Mouse (Mus musculus) embryonic facial prominence, embryonic 12.5 days (tissue): ENCODE results near the gene Mbd3l2. TPM values are rescaled to one million over a fixed set of nuclear protein-coding genes. Genes with fewer than 3 reads are reported as not detected.
A peak's percentile ranks its signal among the peaks of the same experiment; 100 is the strongest.
"Not testable (repeated sequence)": the region's sequence is repeated elsewhere in the genome, so short reads cannot be mapped to it uniquely, and the experiment has no call there.

ENCODE experiments used
- ATAC-seq: fragments of 200-750 bp; cut with Nextera tagmentation; 2 replicates; pipeline ENCODE4 v1.8.0; 2017; ENCODE audit not compliant: insufficient number of reproducible peaks, insufficient read depth, low FRiP score, low TSS enrichment
- H3K27ac ChIP-seq: fragments of 300-500 bp; sonication (generic); 2 replicates; pipeline ENCODE4 v1.5.1; 2016; ENCODE audit warnings: mild to moderate bottlenecking
- H3K27me3 ChIP-seq: fragments of 300-500 bp; sonication (generic); 2 replicates; pipeline ENCODE4 v1.6.1; 2016; ENCODE audit warnings: mild to moderate bottlenecking, moderate library complexity
- H3K36me3 ChIP-seq: fragments of 300-500 bp; sonication (generic); 2 replicates; pipeline ENCODE4 v1.6.1; 2016; ENCODE audit warnings: mild to moderate bottlenecking
- H3K4me1 ChIP-seq: fragments of 300-500 bp; sonication (generic); 2 replicates; pipeline ENCODE4 v1.6.1; 2016
- H3K4me2 ChIP-seq: fragments of 300-500 bp; sonication (generic); replicated peaks from 2 replicates; pipeline ENCODE4 v1.6.1; 2016; ENCODE audit warnings: mild to moderate bottlenecking, moderate library complexity
- H3K4me3 ChIP-seq: fragments of 300-500 bp; sonication (generic); 2 replicates; pipeline ENCODE4 v1.5.1; 2016; ENCODE audit warnings: mild to moderate bottlenecking
- H3K9ac ChIP-seq: fragments of 300-500 bp; sonication (generic); 2 replicates; pipeline ENCODE4 v1.6.1; 2016; ENCODE audit warnings: mild to moderate bottlenecking, moderate library complexity
- H3K9me3 ChIP-seq: fragments of 300-500 bp; sonication (generic); 2 replicates; pipeline ENCODE4 v1.6.1; 2016; ENCODE audit warnings: mild to moderate bottlenecking, moderate library complexity
- WGBS: fragments of 180-500 bp; shearing (Covaris S2); methylation state at CpG from one replicate; pipeline ENCODE4 v1.1.7; 2016; 5-methylcytosine and 5-hydroxymethylcytosine counted together
- polyA plus RNA-seq: library from polyadenylated mRNA; unstranded; fragments of >200 nt; fragmentation: Nextera tagmentation; extraction: Ambion mirVana; gene quantifications from 2 replicates; pipeline ENCODE4 v1.2.1, GENCODE M21; 2016

Gene Mbd3l2
- 0.08 TPM in 1 of 2 replicates, not detected in the other for polyA plus RNA-seq

DNA sequence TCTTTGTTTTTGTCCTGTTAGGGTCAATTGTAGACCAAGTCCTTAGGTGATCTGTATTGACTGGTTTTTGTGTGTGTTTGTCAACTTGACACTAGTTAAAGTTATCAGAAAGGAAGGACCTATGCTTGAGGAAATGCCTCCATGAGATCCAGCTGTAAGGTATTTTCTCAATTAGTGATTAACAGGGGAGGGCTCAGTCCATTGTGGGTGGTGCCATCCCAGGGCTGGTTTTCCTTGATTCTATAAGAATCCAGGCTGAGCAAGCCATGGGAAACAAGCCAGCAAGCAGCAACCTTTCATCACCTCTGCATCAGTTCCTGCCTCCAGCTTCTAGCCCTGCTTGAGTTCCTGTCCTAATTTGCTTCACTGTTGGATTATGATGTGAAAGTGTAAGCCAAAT is at the start of gene Mbd3l2:
Mbd3l2 (plus strand) TSS at position 301 of the 400 bp plus-strand sequence.
- no peak within 1 kb of the TSS for H3K4me3 ChIP-seq
- H3K27ac ChIP-seq, result no peak within 1 kb of the TSS
- no peaks in the 10 kb centered on the region for H3K27me3 ChIP-seq
- no peaks in the 10 kb centered on the region for H3K36me3 ChIP-seq
- H3K4me2 ChIP-seq, result no peak within 1 kb of the TSS
- H3K9ac ChIP-seq, result no peak within 1 kb of the TSS
- no peaks in the 10 kb centered on the region for H3K4me1 ChIP-seq
- no peaks in the 10 kb centered on the region for H3K9me3 ChIP-seq
- no peak for ATAC-seq

DNA sequence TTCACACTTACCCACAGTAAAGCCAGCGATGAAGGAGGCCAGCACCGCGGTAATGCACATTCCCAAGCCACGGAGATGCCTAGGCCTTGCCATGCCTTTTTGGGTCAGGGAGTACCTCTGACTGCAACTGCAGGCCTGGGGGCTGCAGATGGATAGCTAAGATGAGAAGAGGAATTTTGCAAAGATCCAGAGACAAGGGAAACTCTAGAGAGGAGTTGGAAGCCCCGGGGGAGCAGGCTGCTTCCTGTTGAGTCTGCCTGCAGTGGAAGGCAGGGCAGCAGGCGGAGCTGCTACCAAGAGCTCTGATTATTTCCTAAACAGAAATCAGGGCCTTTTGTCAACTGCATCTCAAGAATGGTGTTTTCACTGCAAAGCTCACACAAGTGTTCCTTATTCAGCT is 44.7 kb upstream of the Mbd3l2 start:
- Histone ChIP-seq H3K27me3 (no peaks in the 10 kb centered on the region), H3K27ac (0 out of 2 replicates have a peak overlapping the region, but pooled peaks have one; percentile 17), H3K4me1 (peaks cover 3% of the 10 kb centered on the region; the same call in 1 of the 2 replicates), H3K4me2 (peak overlapping the region; percentile 27), H3K4me3 (no peak overlapping the region), H3K9me3 (no peaks in the 10 kb centered on the region), H3K36me3 (no peaks in the 10 kb centered on the region), H3K9ac (no peak overlapping the region)
- ATAC-seq, result no peak
- 17% methylated on average over 6 of the region's 6 CpGs for WGBS

DNA sequence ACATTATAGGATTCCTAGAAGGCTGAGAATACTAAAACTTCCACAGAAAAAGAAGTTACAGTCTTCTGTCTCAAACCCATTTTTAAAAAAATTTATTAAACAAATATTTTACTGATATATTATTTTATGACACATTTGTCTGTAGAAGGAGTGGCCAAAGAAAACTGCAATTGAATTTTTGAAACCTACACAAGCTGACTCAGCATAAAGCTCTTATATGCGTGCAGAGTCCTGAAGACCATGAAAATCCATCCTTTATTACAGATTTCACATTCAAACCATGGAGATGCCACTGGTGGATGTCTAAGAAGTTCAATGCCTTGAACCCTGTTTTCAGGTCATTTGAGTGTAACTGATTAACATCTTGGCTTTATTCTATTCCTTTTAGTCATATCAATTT is 30.8 kb upstream of the Mbd3l2 start:
- no peaks in the 10 kb centered on the region for H3K36me3 ChIP-seq
- H3K4me1 ChIP-seq, result no peaks in the 10 kb centered on the region
- H3K9me3 ChIP-seq, result no peaks in the 10 kb centered on the region
- H3K9ac ChIP-seq, result no peak overlapping the region
- no peak overlapping the region for H3K4me2 ChIP-seq
- H3K27me3 ChIP-seq, result no peaks in the 10 kb centered on the region
- ATAC-seq, result no peak
- H3K27ac ChIP-seq, result no peak overlapping the region
- no peak overlapping the region for H3K4me3 ChIP-seq
- whole genome bisulfite sequencing, result 74% methylated on average over 1 of the region's 1 CpGs

DNA sequence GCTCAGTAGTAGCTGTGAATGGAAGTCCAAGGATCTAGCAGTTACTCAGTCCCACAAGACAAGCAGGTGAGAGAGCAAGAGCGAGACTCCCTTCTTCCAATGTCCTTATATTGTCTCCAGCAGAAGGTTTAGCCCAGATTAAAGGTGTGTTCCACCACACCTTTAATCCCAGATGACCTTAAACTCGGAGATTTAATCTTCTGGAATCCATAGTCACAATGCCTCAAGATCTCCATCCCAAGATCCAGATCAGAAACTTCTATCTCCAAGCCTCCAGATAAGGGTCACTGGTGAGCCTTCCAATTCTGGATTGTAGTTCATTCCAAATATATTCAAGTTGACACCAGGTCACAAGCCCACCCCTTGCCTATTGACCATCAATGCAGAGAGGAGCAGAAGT is 27.6 kb upstream of the Mbd3l2 start, which contains the start of gene Naalad2:
Naalad2 (minus strand) TSS at position 101 of the 400 bp plus-strand sequence.
- H3K27me3 ChIP-seq, H3K4me3 ChIP-seq, H3K27ac ChIP-seq, ATAC-seq, H3K4me2 ChIP-seq, H3K9me3 ChIP-seq, H3K4me1 ChIP-seq, H3K36me3 ChIP-seq, H3K9ac ChIP-seq: not testable (repeated sequence)
- 67% methylated on average over 2 of the region's 2 CpGs for WGBS

DNA sequence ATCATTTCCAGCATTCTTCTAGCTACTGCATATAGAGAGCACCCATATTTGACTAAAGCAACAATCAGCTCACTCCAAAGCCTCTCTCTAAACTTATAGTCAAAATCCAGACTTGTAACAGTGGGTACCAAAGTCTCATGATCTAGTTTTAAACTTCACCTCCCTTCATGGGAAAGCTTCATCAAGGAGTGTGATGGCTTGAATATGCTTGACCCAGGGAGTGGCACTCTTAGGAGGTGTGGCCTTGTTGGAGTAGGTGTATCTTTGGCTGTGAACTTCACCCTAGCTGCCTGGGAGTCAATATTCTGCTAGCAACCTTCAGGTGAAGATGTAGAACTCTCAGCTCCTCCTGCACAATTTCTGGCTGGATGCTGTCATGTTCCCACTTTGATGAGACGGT is 26.3 kb upstream of the Mbd3l2 start, which contains the start of gene Ubtfl1:
Ubtfl1 (plus strand) TSS at position 301 of the 400 bp plus-strand sequence.
- Histone ChIP-seq H3K36me3 (no peaks in the 10 kb centered on the region), H3K27ac (no peak within 1 kb of the TSS), H3K4me3 (no peak within 1 kb of the TSS), H3K9ac (no peak within 1 kb of the TSS), H3K9me3 (no peaks in the 10 kb centered on the region), H3K4me2 (no peak within 1 kb of the TSS), H3K27me3 (no peaks in the 10 kb centered on the region), H3K4me1 (no peaks in the 10 kb centered on the region)
- WGBS, result 60% methylated on average over 1 of the region's 1 CpGs
- ATAC-seq, result no peak

DNA sequence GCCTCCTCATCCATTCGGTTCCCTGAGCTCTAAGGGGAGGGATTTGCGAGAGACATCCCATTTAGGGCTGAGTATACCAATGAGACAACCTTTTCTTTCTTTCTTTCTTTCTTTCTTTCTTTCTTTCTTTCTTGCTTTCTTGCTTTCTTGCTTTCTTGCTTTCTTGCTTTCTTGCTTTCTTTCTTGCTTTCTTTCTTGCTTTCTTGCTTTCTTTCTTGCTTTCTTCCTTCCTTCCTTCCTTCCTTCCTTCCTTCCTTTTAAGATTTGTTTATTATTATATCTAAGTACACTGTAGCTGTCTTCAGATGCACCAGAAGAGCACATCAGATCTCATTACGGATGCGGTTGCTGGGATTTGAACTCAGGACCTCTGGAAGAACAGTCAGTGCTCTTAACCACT is 18.1 kb upstream of the Mbd3l2 start:
- not testable (repeated sequence) for H3K9ac ChIP-seq, H3K27ac ChIP-seq, H3K9me3 ChIP-seq, H3K27me3 ChIP-seq, H3K4me1 ChIP-seq, H3K4me3 ChIP-seq, H3K36me3 ChIP-seq, ATAC-seq, H3K4me2 ChIP-seq
- 81% methylated on average over 4 of the region's 4 CpGs for WGBS

DNA sequence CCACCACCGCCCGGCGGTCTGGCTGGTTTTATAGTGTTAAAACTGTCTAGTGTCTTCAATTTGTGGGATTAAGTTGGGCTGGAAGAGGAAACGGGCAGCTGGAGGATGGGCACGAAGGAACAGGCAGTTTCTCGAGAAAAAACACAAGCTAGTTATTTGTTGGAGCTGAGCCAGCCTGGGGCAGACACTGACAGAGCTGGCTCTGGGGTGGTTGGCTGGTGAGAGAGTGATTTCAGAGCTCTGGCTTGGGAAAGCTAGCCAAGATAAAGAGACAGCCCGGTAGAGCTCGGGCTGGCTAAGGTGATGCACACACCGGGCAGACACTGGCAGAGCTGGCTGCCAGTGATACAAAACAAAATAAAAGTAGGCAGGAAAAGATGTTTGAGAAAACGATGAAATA is 1.2 kb downstream of the Mbd3l2 start:
- ATAC-seq, result no peak
- H3K27me3 ChIP-seq, result no peaks in the 10 kb centered on the region
- WGBS, result 82% methylated on average over 10 of the region's 10 CpGs
- no peaks in the 10 kb centered on the region for H3K36me3 ChIP-seq
- no peak overlapping the region for H3K4me2 ChIP-seq
- H3K27ac ChIP-seq, result no peak overlapping the region
- H3K9ac ChIP-seq, result no peak overlapping the region
- no peak overlapping the region for H3K4me3 ChIP-seq
- H3K4me1 ChIP-seq, result no peaks in the 10 kb centered on the region
- H3K9me3 ChIP-seq, result no peaks in the 10 kb centered on the region

DNA sequence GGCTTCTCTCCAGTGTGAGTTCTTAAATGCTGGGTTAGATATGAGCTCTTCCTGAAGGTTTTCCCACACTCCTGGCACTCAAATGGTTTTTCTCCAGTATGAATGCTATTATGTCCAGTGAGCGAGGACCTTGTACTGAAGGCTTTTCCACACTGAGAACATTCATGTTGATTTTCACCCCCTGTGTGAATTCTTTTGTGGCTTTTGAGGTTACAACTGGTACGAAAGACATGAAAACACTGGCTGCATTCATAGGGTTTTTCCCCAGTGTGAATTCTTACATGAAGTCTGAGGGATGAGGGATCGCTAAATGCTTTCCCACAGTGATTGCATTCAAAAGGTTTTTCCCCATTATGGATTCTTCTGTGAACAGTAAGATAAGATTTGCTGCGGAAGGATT is 26.1 kb downstream of the Mbd3l2 start:
- ATAC-seq, result no peak
- Histone ChIP-seq H3K4me1 (no peaks in the 10 kb centered on the region), H3K27ac (no peak overlapping the region), H3K4me3 (no peak overlapping the region), H3K9ac (no peak overlapping the region), H3K36me3 (peaks cover 42% of the 10 kb centered on the region), H3K4me2 (no peak overlapping the region), H3K9me3 (0 out of 2 replicates have a peak, but pooled peaks cover 5% of the 10 kb centered on the region), H3K27me3 (no peaks in the 10 kb centered on the region)
- 91% methylated on average over 4 of the region's 4 CpGs for WGBS

DNA sequence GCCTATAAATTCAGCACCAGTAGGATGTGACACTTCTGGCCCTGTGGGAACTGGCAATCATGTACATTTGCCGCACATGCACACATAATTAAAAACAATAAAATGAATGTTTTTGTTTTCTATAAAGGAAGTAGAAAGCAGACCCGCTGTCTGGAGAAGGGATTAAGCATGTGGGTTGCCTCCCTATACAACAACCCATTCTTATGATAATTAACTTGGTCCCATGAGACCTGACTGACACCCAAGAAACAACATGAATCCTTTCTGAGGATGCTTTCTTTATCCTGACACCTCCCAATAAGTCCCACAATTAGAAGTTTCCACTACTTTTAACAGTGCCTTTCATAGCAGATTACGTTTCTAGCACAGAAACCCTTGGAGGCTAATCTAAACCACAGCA is 36.9 kb downstream of the Mbd3l2 start:
- WGBS, result 73% methylated on average over 3 of the region's 3 CpGs
- H3K27me3 ChIP-seq, result no peaks in the 10 kb centered on the region
- no peak overlapping the region for H3K4me2 ChIP-seq
- no peaks in the 10 kb centered on the region for H3K9me3 ChIP-seq
- H3K9ac ChIP-seq, result no peak overlapping the region
- no peak overlapping the region for H3K27ac ChIP-seq
- ATAC-seq, result no peak
- no peaks in the 10 kb centered on the region for H3K4me1 ChIP-seq
- no peak overlapping the region for H3K4me3 ChIP-seq
- peaks cover 29% of the 10 kb centered on the region for H3K36me3 ChIP-seq

DNA sequence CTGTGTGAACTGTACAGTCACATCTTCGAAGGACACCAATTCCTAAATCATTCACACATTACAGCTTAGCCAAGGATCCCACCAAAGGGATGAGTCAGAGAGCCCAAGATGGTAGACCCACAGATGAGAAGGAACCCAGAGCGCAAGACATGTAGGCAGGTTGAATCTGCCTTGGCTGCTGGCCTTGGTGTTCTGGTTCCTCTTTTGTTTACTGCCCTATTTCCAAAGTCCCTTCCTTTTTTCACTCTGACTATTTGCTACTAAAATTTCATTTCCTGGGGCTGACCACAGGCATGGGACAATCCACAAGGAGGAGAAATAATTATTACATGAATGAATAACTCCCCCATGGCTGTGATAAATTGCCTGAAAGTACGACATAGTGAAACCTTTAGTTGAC is 37.6 kb downstream of the Mbd3l2 start:
- H3K9ac ChIP-seq, result no peak overlapping the region

DNA sequence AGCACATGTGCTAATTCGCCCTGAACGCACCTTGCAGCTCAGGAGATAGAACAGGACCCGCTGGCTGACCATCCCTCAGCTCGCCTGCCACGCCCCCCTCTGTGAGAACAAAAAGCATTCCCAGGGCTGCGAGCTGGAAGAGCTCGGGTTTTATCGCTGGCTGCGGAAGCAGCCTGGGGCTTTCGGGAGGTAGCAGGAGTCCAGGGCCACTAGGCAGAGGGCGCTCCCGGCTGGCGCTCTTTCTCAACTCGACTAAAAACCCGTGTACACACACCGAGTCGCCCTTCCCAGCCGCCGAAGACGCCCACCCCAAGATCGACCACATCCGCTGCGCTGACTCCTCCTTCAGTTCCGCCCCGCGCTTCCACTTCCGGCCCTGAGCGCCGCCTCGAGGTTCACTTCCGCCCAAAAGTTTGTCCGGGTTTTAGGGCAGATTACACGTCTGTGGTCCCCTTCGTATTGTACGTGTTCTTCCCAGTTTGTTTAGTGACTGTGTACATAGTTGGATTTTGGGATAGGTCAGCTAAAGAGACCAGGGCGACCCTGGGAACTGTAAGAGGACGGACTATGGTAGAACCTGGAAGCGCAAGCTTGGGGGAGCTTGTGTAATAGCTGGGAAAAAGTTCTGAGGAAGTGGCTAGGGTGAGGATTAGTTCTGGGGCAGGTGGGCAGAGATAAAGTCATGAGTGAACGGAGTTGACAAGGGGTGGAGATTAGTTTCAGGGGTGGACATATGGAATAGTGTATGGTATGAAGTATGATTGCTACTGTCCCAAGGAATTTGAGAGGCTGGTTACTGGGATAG is 43.1 kb downstream of the Mbd3l2 start:
- peak overlapping the region; percentile 55 for H3K4me2 ChIP-seq
- H3K36me3 ChIP-seq, result no peaks in the 10 kb centered on the region
- 4% methylated on average over 39 of the region's 39 CpGs for WGBS
- peak overlapping the region; percentile 58 for H3K9ac ChIP-seq
- peak overlapping the region; percentile 52 for H3K4me3 ChIP-seq
- no peaks in the 10 kb centered on the region for H3K4me1 ChIP-seq
- peak overlapping the region; percentile 87 for H3K27ac ChIP-seq
- peak; percentile 96 for ATAC-seq
- H3K9me3 ChIP-seq, result no peaks in the 10 kb centered on the region
- H3K27me3 ChIP-seq, result no peaks in the 10 kb centered on the region

More for the DNA sequence above, 37.6 kb downstream of the Mbd3l2 start:
- WGBS, result 94% methylated on average over 3 of the region's 3 CpGs
- Histone ChIP-seq H3K9me3 (no peaks in the 10 kb centered on the region), H3K27ac (no peak overlapping the region), H3K27me3 (no peaks in the 10 kb centered on the region), H3K4me2 (no peak overlapping the region), H3K4me1 (no peaks in the 10 kb centered on the region), H3K36me3 (peaks cover 26% of the 10 kb centered on the region), H3K4me3 (no peak overlapping the region)
- ATAC-seq, result no peak

DNA sequence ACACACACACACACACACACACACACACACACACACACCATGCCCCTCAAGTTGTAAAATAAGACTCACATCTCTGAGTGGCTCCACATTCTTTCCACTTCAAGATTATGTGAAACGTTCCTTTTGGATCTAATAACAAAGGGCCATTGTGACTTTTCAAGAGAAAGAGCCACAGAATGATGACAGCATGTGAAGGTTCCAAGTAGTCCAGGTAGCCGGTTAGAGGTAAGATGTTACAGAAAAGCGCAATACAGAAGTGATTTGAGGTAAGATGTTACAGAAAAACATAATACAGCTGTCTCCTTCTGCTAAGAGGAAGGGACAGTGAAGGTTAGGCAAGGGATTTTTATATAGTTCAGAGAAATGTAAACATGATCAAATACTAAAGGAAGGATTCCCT is 47.7 kb downstream of the Mbd3l2 start, which contains the start of the genes Zfp558 and Mbd3l1:
Zfp558 (minus strand) TSS at position 101 of the 400 bp plus-strand sequence.
Mbd3l1 (plus strand) TSS at position 192 of the 400 bp plus-strand sequence.
- H3K9me3 ChIP-seq, result no peaks in the 10 kb centered on the region
- no peak within 1 kb of the TSS for H3K4me2 ChIP-seq
- H3K4me3 ChIP-seq, result no peak within 1 kb of the TSS
- H3K9ac ChIP-seq, result no peak within 1 kb of the TSS
- ATAC-seq, result no peak
- H3K27me3 ChIP-seq, result no peaks in the 10 kb centered on the region
- H3K27ac ChIP-seq, result no peak within 1 kb of the TSS
- no peaks in the 10 kb centered on the region for H3K4me1 ChIP-seq
- no peaks in the 10 kb centered on the region for H3K36me3 ChIP-seq
- WGBS, result 68% methylated on average over 3 of the region's 3 CpGs
